Mouse (Mus musculus): ENCODE data around the gene Dnajb11.
A peak's percentile ranks its signal among the peaks of the same experiment; 100 is the strongest.

Dnajb11 gene

DNA sequence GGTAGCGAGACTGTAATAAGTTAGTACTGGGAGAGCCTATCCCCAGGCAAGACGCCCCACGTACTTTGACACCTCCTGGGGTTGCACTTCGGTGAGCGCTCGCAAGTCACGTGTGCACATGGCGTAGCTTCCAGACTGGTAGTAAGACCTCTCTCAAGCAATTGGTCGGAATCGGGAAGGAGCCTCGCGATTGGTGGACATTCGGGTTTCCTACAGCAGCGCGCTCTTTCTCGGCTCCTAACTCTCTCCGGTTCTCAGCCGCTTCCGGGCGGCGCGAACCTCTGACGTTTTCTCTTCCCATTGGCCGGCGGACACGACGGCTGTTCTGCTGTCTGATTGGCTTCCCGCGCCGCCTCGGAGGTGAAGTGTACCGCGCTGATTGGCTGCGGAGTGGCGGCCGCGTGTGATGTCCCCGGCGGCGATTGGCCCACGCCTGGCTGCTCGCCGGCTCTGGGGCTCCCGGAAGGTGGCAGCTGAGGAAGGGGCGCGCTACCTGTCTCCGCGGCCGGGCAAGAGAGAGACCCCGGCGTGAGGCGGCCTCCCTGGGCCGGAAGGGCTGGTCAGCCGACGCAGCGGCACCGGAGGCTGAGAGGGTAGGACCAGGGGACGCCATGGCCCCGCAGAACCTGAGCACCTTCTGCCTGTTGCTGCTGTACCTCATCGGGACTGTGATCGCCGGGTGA, at the start of gene Dnajb11, which contains the start of gene Tbccd1:
Dnajb11 (plus strand) TSS at position 415 of the 683 bp plus-strand sequence.
Tbccd1 (minus strand) TSS at position 239 of the 683 bp plus-strand sequence.
- peak; percentile 97 for DNase-seq (ENCODE audit: low spot score in 2 of 2)

DNA sequence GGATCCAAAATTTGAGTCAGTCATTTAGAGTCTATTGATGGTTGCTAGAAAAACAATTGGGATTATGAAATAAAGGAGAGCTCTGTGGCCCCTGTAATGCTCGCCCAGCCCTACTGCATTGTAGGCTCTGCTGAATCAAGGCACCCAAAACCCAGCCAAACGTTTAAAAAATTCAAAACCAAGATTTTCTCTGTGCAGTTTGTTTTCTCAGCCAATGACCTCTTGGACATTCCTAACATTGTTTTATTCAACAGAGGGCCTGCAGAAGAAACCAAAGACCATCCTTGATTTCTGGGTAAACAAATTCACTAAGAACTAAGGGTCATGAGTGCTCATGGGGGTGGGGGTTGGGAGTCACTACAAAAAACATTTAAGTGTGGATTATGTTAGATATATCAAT, 46.2 kb upstream of the Dnajb11 start, which contains the start of gene Crygs:
Crygs (minus strand) TSS at position 101 of the 400 bp plus-strand sequence.
- DNase-seq (ENCODE audit: low spot score in 2 of 2), result no peak

DNA sequence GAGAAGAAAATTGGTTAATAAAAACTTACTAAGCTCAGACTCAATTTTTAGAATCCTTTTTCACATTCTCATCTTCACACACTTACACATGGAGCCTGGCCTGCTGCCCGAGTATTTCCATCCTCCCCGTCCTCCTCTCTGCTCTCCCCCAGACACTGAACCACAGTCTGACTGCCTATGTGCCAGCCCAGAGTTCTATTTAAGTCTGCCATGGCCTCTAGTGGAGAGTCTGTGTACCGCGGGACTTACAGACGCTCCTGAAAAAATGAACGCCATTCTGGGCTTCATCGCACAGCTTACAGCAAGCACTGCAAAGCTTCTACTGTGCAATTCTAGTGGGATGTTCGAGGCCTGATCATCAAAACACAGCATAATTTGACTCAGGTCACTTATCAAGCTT, 36.9 kb upstream of the Dnajb11 start:
- DNase-seq (ENCODE audit: low spot score in 2 of 2), result no peak

DNA sequence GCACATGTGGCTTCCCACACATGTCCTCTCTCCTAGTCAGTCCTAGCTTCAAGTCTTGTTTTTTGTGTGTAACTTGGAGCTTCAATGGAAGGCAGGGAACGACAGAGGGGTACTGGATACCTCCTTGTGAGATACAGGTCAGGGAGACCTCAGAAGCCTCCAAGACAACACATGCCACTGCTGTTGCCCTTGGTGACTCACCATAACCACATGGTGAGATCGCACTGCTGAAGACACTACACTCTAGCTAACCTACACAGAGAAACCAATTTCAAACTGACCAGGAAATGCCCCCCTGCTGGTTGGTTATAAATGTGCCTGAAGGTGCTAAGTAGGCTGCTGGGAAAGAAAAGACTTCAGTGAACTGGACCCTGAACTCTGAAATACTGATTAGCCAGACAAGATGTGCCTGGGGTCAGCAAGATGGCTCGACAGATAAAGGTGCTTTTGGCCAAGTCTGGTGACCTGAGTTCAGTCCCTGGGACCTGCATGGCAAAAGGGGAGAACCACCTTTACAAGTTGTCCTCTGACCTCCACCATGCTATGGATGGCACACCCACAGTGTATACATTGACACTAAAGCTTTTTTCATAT, 24.6 kb upstream of the Dnajb11 start:
- no peak for DNase-seq (ENCODE audit: low spot score in 2 of 2)

DNA sequence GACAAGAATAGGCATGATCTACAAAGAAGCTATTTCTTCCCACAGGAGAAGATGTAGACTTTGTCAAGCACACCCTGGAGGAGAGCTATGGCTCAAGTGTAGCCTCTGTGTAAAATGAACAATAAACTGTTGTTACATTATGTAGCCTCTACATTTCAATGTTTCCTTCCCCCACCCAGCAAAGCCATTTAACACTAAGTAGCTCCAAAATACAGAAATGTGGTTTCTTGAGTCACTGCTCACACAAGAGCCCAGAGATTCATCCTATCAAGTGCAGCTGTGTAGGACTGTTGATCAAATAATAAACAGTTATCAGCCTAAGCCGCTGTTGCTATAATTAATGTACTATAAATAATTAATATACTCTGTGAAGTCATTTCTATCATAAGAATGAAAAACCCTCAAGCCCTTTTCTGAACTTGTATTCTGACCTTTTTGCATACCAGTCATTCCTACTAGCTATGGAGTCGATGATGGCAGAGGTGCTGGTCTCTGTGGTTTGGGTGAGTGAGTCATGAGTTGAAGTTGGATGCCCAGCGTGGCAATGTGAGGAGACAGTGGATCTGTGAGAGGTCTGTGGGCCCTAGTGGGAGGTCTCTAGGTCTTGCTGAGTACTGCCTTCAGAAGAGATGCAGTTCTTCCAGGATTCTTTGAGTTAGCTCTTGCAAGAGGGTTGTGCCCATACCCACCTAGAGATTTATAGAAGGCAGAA, 18.3 kb upstream of the Dnajb11 start:
- DNase-seq (ENCODE audit: low spot score in 2 of 2), result no peak

DNA sequence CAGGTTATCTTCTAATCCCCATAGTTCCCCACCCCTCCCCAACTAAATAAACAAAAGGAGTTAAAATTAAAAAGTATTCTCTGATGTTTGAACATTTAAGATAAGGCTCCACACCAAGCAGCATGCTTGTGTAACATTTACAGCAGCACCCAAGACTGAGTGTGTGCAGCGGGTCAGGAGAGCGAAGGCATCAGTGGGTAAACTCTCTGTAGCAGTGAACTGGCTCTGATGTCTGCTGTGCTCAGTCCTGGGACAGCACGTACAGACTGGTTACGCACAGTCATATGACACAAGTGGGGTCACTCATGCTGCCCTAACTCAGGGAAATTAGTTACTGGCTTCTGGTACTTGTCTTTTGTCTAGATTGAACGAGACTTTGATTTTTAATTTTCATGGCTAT, 14.8 kb upstream of the Dnajb11 start:
- DNase-seq (ENCODE audit: low spot score in 2 of 2), result no peak

DNA sequence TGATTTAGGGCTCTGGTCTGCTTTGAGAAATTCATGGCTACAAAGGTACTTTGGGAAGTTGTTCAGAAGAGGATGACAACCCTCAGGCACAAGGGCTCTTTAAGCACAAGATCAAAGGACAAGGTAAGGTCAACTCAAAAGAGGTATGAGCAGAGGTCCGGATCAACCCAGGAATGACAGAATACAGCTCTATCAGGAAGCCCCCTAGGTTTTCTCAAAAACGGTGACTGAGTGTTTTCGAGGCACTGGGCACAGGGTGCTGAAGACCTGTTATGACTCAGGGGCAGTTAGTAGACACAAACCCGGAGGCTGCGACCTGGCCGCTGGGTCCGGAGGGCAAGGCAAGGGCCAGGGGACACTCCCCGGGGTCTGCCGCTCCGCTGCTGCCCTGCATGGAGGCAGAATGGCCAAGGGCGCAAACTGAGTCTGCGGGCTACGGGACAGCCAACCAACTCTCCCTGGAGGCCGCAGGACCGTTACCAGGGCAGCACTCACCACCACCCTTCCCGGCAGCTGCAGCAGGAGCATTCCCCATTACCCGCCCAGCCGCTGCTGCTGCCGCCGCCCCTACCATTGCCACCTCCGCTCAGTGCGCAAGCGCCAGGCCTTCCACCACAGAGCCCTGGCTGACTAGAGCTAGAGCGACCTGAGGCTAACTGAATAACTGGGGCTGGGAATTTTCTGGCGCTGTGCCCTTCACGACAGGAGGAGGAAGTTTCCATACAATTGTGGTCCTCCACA, 13.4 kb upstream of the Dnajb11 start:
- peak; percentile 8 to 30 for DNase-seq (ENCODE audit: low spot score in 2 of 2)

DNA sequence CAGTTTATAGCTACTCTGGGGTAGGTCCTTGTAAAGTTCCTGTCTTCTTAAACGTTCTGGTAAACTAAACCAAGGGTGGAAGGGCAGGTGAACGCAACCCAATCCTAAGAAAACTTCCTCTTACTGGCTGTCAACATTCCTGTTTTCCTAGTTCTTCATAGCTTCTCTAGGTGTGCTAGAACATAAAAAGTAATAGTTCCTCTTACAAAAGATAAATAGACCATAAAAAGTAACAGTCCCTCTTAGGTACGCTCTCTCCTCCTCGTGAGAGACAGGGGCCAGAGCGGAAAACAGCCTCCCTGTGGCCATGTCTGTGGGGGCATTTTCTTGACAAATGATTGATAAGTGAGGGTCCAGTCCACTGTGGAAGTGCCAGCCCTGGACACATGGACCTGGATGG, 12.8 kb upstream of the Dnajb11 start:
- DNase-seq (ENCODE audit: low spot score in 2 of 2), result no peak

DNA sequence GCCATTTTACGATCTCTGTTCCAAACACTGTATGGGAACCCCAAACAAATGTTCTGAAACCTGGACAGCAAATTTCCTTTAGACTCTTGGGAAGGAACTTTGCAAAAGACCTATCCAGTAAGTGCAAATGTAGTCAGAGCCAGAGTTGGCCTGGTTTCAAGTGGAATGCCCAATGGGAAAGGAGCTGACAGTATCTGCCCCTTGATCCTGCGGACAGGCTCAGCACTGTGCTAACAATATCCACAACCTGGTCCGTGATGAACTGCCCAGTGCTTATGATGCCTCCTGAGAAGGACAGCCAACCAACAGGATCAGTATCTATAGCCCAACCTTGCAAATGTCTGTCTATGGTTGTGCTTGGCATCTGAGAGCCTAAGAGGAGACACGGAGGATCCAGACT, 12.2 kb upstream of the Dnajb11 start:
- no peak for DNase-seq (ENCODE audit: low spot score in 2 of 2)

DNA sequence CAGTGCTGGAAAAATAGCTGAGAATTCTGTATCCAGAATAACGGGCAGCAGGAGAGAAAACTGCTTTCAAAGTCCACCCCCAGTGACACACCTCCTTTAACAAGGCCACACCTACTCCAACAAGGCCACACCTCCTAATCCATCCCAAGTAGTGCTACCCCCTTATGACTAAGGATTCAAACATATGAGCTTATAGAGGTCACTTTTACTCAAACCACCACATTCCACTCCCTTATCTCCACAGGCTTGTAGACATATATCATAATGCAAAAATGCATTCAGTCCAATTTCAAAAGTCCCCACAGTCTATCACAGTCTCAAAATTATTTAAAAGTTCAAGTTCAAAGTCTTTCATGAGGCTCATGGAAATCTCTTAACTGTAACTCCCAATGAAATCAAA, 10.0 kb upstream of the Dnajb11 start:
- DNase-seq (ENCODE audit: low spot score in 2 of 2), result no peak

DNA sequence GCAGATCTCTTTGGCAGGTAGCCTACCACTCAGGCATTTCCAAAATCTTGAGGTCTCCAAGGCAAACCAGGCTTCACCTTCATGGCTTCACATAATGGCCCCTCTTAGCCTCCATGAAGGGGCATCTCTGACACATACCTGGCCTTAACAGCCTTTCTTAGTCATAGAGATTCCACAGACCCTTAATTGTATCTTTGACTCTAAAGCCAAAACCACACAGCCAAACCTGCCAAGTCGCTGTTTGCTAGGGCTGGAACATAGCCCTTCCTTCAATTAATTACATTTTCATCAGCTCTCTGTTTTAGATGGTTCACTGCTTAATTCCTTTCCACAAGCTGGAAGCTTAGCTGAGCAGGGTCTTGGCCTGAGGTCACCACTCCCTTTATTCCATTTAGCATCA, 9.3 kb upstream of the Dnajb11 start:
- no peak for DNase-seq (ENCODE audit: low spot score in 2 of 2)

DNA sequence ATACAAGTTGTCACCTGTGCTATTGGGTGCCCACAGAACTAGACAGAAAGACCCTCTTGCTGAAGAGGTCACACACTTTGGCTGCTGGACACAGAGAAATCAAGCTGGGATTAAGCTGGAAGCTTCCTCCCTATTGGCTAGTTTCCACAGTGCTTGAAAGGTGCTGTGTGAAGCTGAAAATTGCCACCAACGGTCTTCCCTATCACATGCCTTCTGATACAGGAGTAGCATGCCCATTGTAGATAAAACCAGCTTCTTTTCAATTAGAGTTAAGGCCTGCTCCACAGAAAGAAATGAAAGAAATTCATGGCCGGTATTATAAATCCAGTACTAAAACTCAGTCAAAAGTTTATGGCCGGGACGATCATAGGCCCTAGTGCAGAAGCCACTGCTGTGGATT, 4.9 kb upstream of the Dnajb11 start:
- no peak for DNase-seq (ENCODE audit: low spot score in 2 of 2)

DNA sequence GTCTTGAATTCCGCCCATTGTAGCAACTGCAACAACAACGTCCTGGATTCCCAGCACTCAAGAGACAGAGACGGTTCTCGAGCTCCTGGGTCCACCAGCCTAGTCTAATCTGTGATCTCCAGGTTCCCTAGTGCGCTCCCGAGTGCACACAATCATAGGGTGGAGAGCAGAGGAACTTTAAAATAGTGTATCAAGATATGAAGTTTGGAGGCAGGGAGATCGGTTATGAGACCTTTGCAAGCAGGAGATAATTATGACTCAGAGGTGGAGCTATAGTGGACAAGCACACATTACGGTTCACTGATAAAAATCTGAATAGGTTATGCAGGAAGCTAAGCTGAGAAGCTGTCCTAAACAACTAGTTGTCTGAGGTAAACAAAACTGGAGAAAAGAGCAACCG, 872 bp upstream of the Dnajb11 start:
- DNase-seq (ENCODE audit: low spot score in 2 of 2), result no peak

DNA sequence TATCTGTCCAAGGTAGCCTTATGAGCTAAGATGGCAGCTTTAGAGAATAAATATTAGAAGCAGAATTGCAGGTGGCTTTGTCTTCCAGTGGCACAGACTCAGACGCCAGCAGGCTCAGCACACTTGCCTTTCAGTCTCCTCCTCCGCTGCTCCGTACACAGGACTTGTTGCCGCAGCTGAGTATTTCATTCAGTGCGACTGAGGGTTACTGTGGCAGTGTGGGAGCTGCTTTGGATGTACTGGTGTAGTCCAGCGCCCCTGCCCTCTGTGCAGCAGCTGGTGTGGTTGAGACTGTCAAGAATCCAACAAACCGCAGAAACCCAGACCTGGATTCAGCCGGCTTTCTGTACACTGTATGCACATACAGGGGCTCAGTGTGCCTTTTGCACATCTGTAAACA, 14.8 kb downstream of the Dnajb11 start:
- DNase-seq (ENCODE audit: low spot score in 2 of 2), result no peak

DNA sequence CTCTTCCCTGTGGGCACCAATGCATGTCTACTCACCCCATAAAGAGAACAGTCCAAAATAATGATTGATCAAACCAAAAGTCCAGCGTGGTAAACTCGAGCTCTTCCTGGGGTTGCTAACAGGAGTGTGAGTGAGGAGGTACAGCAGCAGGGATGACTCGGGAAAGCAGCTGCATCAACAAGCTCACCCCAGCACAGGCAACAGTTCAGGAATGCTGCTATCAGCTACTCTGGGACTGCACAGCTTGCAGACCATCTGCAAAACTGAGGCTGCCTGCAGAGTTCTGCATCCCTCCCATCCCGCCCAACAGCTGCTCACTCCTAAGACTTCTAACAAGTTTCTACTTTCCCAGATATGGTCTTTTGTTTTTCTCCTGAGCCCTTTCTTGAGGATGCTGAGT, 15.7 kb downstream of the Dnajb11 start:
- no peak for DNase-seq (ENCODE audit: low spot score in 2 of 2)

DNA sequence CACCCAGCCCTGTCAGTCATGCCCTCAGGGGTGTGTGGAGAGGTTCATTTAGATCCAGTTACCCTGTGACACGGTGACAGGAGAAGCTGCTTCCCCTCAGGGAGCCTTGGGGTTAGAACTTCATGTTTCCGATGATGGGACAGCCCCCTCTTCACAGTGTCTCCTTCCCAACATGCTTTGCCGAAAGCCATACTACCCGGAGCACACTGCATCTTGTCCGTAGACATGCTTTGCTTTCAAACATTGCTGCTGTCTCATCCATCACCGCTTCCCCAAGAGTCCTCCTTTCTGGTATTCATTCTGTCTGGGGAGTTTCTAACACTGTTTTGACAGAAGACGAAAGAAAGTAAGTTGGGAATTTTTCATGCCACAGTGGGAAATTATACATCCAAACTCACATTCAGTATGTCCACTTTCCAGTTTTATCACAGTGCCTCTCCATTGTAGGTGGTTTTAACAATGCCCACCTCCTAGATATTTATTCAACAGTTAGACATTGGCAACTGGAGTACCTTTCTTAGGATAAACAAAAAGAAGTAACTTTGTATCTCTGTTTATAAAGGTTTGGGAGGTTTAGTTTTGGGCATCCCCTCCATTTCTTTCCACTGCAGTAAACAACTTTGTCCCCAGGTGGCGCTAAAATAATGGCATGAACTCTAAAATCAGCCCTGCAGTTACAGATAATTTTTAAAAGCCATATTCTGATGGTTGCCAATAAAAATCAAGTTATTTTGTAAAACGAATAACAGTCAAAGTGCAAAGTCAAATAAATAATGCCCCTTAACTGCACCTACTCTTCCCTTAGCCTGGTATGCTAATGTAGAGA, 18.8 kb downstream of the Dnajb11 start:
- peak in 1 of 2 experiments; percentile 36 for DNase-seq (ENCODE audit: low spot score in 2 of 2)

DNA sequence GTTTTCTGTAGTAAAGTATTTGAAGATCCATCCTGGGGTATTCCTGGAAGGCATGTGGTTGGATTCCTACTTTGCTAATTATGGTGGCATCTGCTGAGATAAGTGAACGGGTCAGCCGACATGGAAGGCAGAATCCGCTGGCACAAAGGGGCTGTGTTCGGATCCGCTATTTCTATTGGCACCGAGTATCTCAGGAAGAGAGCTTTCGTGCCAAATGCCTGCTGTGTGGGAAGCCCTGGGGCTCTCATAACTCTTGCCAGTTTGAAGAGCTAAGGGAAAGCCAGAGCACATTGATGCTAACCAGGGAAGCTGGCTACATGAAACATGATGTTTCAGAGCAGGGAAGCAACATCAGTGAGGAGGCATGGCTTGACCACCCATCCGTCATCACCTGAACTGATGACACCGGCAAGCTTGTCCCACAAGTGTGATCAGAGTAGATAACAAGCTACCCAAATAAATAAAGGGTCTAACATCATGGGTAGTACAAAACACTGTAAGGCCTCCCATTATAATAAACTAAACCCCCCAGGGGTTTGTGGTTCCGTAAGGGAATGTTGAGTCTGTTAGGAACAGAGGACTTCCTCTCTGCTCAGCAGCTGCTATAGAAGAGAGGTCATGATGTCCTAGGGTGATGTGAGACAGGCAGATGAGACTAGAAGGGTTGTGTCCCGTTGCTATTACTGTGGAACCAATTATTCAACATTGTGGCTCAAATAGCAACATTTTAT, 20.2 kb downstream of the Dnajb11 start:
- DNase-seq (ENCODE audit: low spot score in 2 of 2), result no peak

DNA sequence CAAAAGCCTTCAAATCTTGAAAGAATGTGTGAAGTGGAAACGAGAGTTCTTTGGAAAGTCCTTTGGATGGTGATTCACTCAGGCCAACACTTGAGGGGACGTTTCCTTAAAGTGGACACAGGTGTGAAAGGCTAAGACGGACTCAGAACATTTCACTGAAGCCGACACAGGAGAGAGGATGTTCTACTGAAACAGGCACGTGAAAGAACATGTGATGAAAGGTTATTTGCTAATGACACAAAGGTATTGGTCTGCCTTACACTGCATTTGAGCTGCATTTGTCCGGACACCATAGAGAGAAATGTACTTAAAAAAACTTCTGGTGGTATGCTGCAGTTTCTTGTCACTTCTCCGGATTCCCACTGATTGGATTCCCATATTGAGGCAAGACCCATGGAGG, 21.1 kb downstream of the Dnajb11 start:
- no peak for DNase-seq (ENCODE audit: low spot score in 2 of 2)

DNA sequence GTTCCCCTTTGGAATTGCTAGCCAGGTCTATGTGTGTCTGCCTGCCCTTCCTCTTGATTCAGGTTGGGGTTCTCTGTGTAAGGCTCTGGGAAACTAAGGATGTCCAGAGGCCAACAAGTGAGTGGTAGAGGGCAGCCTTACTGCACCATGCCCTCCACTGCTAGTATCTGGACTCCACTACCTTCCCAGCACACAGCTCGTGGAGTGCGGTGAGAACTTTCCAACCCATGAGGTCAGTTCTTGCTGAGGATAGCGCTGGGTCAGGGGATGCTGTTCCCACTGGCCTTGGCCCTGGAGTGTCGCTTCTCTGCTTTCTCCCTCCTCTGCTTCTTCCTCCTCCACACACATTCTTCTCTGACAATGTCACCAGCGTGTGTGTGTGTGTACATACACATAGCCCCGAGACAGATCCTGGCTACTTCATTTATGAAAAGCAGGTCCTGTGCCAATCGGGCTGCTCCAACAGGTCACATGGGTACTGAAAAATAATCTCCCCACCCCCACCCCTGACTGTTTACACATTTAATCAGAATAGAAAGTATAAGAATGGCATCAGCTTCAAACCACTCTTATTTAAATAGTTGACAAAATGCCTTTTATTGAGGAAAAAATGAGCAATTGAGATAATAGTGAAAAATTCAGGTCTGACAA, 22.4 kb downstream of the Dnajb11 start:
- DNase-seq (ENCODE audit: low spot score in 2 of 2), result no peak

DNA sequence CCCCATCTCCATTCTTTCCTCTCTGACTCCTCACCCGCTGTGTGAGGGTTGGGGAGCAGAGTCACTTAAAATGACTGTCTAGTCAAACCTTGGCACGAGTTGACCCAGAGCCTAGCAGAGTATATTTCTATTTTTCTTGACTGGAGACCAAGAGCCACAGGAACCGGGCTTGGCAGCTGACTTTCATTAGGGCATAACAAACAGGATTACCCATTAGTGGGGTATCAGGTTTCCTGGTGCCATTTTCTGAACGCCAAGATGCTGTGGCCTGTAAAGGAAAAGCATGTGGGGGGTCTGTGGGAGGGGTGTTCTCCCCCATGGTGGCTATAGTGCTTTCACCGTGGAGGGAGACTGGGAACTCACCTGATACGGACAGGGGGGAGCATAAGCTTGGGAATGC, 23.3 kb downstream of the Dnajb11 start:
- no peak for DNase-seq (ENCODE audit: low spot score in 2 of 2)
